Comparison of ENCODE assay signal across 22 mouse cellular contexts in the genomic region with DNA sequence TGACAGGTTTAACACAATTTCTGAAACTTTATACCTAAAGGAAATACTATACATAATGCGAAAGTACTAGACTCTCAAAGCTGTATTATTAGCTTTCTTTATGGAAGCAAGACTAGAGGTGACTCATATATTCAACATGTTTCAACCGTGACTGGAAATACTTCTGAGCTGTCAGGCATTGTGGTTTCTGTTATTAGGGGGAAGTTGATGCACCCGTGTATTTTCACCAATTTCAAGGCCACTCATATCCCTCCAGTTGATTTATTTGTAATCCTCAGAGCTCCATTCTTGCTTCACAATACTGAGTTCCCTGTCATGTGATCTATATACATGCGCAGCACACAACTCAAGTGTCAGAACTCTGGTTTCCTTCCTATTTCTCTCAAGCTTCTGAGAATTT. TPM values are rescaled to one million over a fixed set of nuclear protein-coding genes. Genes with fewer than 3 reads are reported as not detected.
"Had no signal": no experiment of that assay in that cellular context is flagged by ENCODE, and none has a peak within 500 bp of the region (broad histone marks: within the 10 kb centered on the region; RNA-seq: fewer than 3 reads in every experiment).

No protein-coding gene starts in this region.

- H3K27ac ChIP-seq: kidney, embryonic 15.5 days; left cerebral cortex, adult 2 months; liver, embryonic 14.5 days; lung, embryonic 15.5 days; neural tube, embryonic 13.5 days; stomach, embryonic 15.5 days had no signal

- H3K4me3 ChIP-seq: kidney, embryonic 15.5 days; left cerebral cortex, adult 2 months; lung, embryonic 15.5 days; neural tube, embryonic 13.5 days; stomach, embryonic 15.5 days had no signal

- H3K27me3 ChIP-seq: kidney, embryonic 15.5 days; lung, embryonic 15.5 days; neural tube, embryonic 13.5 days; stomach, embryonic 15.5 days had no signal

- H3K4me2 ChIP-seq: kidney, embryonic 15.5 days; lung, embryonic 15.5 days; midbrain, embryonic 11.5 days; neural tube, embryonic 13.5 days; stomach, embryonic 15.5 days had no signal

- DNase-seq: kidney, adult 8-10 months; kidney, postnatal 10 days; kidney, postnatal 36 days; layer of hippocampus, postnatal 36 days; liver, postnatal 0 days; lung, postnatal 14 days; lung, postnatal 4 days; midbrain, embryonic 14.5 days; retina, postnatal 1 day; right cerebral cortex, postnatal 25 days; spleen, adult 18-20 months; thymus, postnatal 25 days had no signal

- H3K9me3 ChIP-seq: kidney, embryonic 15.5 days; lung, embryonic 15.5 days; neural tube, embryonic 13.5 days; stomach, embryonic 15.5 days had no signal

- H3K36me3 ChIP-seq: kidney, embryonic 15.5 days; lung, embryonic 15.5 days; neural tube, embryonic 13.5 days; stomach, embryonic 15.5 days had no signal

- H3K4me1 ChIP-seq: kidney, embryonic 15.5 days; lung, embryonic 15.5 days; neural tube, embryonic 13.5 days; stomach, embryonic 15.5 days had no signal

- H3K9ac ChIP-seq: kidney, embryonic 15.5 days; liver, embryonic 14.5 days; liver, postnatal 0 days; lung, embryonic 15.5 days; neural tube, embryonic 13.5 days; stomach, embryonic 15.5 days had no signal

- ATAC-seq: liver, postnatal 0 days had no signal

RNA-seq across cellular contexts. Expression of gene Grem2, which starts 46.4 kb away (rescaled TPM):
- total RNA-seq: megakaryocyte progenitor cell, adult 5-6 weeks; megakaryocyte-erythroid progenitor cell, adult 5-6 weeks; neutrophil, adult 5-6 weeks had no signal
